Mouse (Mus musculus) NIH3T3 (cell line): ENCODE results near the gene Axin1.

Experiments used
- DNase-seq: peaks from one replicate; pipeline ENCODE4 v3.0.0-alpha.2; 2012; ENCODE audit warnings: low read depth

The Axin1 gene

GRCm38 (mm10) chr17:26240120-26240790 lies 101.8 kb downstream of the Axin1 start:
- peak; percentile 71 for DNase-seq

GRCm38 (mm10) chr17:26240990-26241389 lies 102.5 kb downstream of the Axin1 start:
- peak; percentile 85 for DNase-seq

- DNase-seq = peak; percentile 80
These were observed 105.1 kb downstream of the Axin1 start for GRCm38 (mm10) chr17:26243471-26244100.

GRCm38 (mm10) chr17:26244101-26244841 lies 105.8 kb downstream of the Axin1 start, which contains the start of gene Fam234a:
Gene Fam234a, minus strand, starts transcription at chr17:26244242.
- peak; percentile 98 for DNase-seq
